Mouse (Mus musculus): ENCODE measurements at regions not wholly inside any gene's neighbourhood (a gene's known extent, or its start where the extent isn't known, plus 50 kb on each side); places are given as distances from the start of the nearest gene placed in this dataset.

GRCm38 (mm10) chr6:50730744-50731718, 76.8 kb upstream of the Npvf start:
- TF ChIP-seq CTCF (IDR thresholded peaks at IDR 0.05; ENCODE audit: low read depth) (no peak), EP300 (IDR thresholded peaks at IDR 0.05; ENCODE audit: low read depth) (no peak)

All from liver, embryonic 14.5 days (tissue).